Mouse (Mus musculus): ENCODE data around the gene Tfec.

The Tfec gene

GRCm38 (mm10) chr6:16898251-16898862, at the start of gene Tfec:
Tfec (minus strand) TSS chr6:16898441.
- no peak for DNase-seq

- no peak for DNase-seq
Observed at GRCm38 (mm10) chr6:16947837-16948236, 49.6 kb upstream of the Tfec start.

- DNase-seq, result no peak
Observed at GRCm38 (mm10) chr6:16943513-16943912, 45.3 kb upstream of the Tfec start.

- DNase-seq, result no peak
Observed at GRCm38 (mm10) chr6:16942433-16942832, 44.2 kb upstream of the Tfec start.

DNA sequence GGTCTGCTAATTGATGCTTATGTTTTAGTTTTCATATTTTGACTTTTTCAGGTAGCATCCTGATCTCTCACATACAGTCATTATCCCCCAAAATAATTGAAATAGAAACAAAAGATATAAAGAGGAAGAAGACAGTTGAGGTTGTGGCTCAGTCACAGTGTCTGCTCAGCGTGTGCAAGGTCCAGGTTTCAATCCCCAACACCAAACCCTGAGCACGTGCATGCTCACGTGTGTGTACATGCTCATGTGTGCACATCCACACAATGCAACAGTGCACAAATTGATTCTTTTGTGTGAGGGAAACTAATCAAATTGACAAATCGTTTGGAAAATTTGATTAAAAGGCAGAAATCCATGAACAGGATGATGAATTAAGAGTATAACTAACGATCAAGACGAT, 32.8 kb upstream of the Tfec start:
- no peak for DNase-seq

DNA sequence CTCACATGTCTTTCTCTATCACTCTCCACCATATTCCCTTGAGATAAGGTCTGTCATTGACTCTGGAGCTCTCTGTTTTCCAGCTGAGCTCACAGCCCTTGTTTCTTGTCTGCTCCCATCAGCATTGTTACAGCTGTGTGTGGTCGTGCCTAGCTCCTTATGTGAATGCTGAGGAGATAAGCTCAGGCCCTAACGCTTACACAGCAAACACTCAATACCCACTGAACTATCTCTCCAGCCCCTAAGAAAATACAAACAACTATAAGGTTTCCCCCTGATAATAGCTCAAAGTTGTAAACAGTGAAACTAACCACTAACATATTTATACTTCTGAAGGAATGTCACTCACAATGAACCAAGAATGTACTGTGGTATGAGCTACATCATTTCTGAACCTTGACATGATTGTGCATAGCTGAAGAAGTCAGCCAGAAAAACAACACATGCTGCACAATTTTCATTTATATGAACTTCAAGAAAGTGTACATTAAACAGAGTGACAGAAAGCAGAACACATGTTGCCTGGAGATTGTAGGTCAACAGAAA, 21.9 kb upstream of the Tfec start:
- DNase-seq, result no peak

- no peak for DNase-seq
Observed at GRCm38 (mm10) chr6:16891819-16892218, 6.4 kb downstream of the Tfec start.

DNA sequence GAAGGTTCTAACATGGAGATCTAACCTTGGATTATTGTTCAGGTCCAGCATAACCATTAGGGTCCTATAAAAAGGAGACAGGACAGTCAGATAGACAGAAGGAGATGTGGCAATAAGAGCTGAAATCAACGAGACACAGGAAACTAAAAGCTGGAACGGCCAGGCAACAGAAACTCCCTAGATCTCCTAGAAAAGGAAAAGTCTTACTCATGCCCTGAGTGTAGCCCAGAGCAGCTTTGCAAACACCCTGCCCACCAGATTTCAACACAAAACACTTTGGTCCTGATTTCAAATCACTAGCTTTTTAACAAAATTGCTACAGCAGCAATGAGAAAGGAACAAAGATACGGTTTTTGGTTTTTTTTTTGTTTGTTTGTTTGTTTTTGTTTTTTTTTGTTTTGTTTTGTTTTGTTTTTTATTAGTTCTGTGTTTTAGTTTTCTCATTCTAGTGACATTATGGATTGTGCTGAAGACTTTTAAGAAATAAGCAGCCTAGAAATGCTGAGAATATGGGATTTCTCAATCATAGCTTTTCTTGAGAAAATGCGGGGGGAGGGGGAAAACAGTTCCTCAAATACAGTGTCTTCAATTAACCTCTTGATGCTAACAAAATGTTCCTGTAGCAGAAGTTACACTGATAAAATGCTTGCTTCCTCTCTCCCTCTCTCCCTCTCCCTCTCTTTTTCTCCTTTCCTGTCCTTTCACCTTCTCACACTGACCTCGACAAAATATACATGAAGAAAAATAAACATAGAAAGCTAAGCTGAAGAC, 14.5 kb downstream of the Tfec start:
- no peak for DNase-seq

- DNase-seq, result no peak
Observed at GRCm38 (mm10) chr6:16874021-16874542, 24.2 kb downstream of the Tfec start.

- DNase-seq, result no peak
Observed at GRCm38 (mm10) chr6:16870067-16870466, 28.2 kb downstream of the Tfec start.

DNA sequence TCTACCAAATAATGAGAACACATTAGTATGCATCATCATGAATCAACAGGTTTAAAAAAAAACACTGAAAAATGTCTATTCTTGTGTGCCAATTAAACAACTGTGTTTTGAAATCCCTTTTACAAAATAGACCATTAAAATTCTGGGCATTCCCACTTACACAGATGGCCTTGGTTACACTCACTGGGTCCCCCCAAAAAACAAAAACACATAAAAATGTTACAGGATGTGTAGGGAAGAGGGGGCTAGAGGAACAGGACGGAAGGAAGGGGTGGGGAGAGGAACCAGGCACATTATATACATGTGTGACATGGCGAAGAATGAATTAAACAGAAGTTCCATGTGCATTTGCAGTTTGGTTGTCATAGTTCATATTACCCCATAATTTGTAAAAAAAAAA, 29.9 kb downstream of the Tfec start:
- no peak for DNase-seq

- DNase-seq, result no peak
Observed at GRCm38 (mm10) chr6:16862753-16863508, 35.3 kb downstream of the Tfec start.

- DNase-seq, result no peak
Observed at GRCm38 (mm10) chr6:16862050-16862449, 36.2 kb downstream of the Tfec start.

DNA sequence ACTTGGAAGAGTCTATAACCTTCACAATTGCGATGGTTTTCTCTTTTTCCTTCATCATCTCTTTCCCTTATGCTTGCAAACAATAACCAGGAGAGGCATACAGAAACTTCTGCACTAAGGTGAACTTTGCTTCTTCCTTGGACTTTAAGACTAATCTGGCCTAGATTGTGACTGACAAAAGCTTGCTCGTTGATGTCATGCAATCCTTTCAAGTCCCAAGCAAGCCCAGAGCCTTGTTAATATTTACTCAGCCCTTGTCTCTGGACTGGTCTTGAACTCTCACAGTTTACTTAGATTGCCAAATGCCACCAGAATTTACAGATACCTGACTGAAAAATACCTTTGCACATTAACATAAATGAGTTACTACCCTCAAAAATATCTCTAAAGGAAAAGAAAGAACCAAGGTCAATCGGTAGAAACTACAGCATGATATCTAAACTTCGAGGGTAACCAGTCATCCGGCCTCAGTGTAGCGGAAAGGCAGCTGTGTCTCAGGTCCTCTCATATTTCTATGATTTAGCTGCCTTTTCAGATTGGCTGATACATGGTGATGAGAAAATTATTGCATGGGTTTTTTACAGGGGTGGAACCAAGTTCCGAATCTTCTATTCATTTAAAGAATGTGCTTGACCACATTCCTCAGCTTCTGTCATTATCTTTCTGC, 42.2 kb downstream of the Tfec start:
- no peak for DNase-seq

- no peak for DNase-seq
Observed at GRCm38 (mm10) chr6:16854977-16855376, 43.3 kb downstream of the Tfec start.

- no peak for DNase-seq
Observed at GRCm38 (mm10) chr6:16846521-16846920, 51.7 kb downstream of the Tfec start.

GRCm38 (mm10) chr6:16835631-16836030, 62.6 kb downstream of the Tfec start:
- no peak for DNase-seq

- no peak for DNase-seq
Observed at GRCm38 (mm10) chr6:16828304-16828703, 69.9 kb downstream of the Tfec start.

DNA sequence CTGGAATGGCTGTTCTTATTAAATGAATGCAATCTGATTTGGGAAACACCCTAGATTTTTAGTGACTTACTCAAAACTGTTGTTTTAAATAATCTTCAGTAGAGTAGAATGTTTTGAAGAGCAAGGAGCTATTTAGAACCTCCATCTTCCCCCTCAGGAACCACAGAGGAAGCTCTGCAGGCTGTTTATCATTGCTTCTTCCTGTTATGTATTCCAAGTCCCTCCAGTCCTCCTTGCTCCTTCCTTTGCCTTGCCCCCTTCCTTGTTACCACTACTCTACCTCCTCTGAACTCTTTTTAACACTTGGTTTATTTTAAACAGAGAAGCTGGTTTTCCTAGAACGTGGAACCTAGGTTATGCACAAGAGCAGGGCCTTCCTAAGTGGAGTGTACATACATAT, 76.3 kb downstream of the Tfec start:
- DNase-seq, result no peak

DNA sequence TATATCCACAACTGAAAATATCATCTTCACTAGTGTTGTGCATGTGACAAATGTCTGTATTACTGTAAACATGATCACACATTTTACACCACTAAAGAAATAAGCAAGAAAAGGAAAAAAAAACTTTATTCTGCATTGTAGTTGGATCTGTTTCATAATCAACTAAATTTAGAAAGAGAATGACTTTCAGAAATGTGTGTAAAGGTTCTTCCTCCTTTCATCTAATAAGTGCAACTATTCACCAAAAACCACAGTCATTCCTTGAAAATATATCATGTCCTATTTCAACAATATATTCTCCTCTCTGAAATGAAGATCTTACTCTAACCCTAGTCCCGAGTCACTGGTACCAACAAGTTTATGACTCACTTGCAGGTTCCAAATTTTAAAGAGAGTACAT, 91.9 kb downstream of the Tfec start:
- DNase-seq, result no peak

DNA sequence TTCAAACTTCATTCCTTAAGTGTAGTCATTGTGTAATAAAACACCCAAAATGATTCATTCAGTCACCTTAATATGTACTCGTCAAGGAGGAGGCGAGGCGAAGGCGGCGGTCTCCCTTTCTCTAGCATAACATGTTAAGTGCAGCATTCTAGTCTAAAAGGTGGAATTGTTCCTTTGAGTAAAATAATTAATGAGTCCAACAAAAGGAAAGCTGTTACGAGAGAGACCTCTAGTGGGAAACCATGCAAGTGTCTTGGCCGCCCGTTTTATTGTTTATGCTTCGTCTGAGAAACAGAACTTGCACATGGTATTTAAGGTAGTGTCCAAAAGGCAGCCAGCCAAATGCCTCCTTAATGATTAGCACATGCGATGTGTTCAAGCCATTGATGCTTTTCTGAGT, 100.6 kb downstream of the Tfec start:
- DNase-seq, result peak; percentile 29

DNA sequence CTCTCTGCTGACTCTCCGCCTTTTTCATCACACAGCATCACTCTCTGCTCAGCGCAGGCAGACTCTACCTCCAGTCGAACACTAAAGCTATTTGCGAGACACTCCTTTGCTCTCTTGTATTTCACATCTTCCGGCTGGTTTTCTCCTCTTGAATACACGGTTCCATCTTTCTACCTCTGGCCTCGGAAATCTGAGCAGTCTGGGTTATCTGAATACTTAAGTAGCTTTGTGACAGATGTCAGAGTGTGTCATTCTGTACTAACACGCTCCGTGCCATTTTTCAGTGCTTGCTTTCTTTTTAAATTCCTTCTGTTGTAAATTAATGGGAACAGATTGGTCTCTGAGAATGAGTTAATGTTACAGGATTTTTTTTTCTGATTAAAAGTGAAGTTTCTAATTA, 101.3 kb downstream of the Tfec start:
- DNase-seq, result no peak

DNA sequence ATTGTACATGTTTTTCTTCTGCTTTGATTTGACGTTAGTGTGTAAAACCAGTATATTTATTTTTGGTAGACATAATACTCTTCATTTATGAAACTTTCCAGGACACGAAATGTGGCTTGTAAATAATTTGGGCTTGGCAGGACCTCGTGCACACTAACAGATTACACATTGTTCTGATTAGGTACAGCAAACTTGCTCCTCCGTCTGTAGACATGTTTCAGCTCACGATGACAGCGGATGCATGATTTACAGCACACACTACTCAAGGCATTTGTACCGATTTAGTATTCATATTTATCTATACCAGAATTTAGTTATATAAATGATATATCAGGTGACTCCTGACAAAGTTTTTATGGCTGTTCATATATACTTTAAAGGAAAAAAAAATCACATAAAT, 104.2 kb downstream of the Tfec start:
- no peak for DNase-seq

Data from lung, postnatal 10 days (tissue).